Comparison of ENCODE assay signal across 16 mouse cellular contexts in genomic region chr9:34155240-34156019, GRCm38 (mm10).
A peak's percentile ranks its signal among the peaks of the same experiment; 100 is the strongest.
DNase-seq lines count a peak whose midpoint lies in the region; ATAC-seq and TF ChIP-seq lines count a peak whose summit lies in the region.
"Had no signal": no experiment of that assay in that cellular context is flagged by ENCODE, and none has a peak within 500 bp of the region (broad histone marks: within the 10 kb centered on the region; RNA-seq: fewer than 3 reads in every experiment).

No protein-coding gene starts in this region.

- peak; percentile 56; the same call in 1 of the 2 replicates for ATAC-seq in hindbrain, postnatal 0 days
- peak; percentile 59 for ATAC-seq in neural tube, embryonic 15.5 days (ENCODE audit: low FRiP score)
- no peak for ATAC-seq in kidney, embryonic 15.5 days (replicated peaks; ENCODE audit: low FRiP score)
- ATAC-seq: liver, embryonic 12.5 days; lung, postnatal 0 days; Patski had no signal

- H3K4me3 ChIP-seq in hindbrain, embryonic 10.5 days: no peak overlapping the region
- H3K4me3 ChIP-seq in hindbrain, postnatal 0 days (ENCODE audit: low read length): no peak overlapping the region
- H3K4me3 ChIP-seq in neural tube, embryonic 15.5 days (replicated peaks): no peak overlapping the region
- H3K4me3 ChIP-seq in kidney, embryonic 15.5 days (replicated peaks): no peak overlapping the region
- H3K4me3 ChIP-seq: heart, embryonic 13.5 days; liver, embryonic 12.5 days had no signal

- H3K4me2 ChIP-seq in hindbrain, postnatal 0 days (ENCODE audit: low read depth, low read length): no peak overlapping the region
- H3K4me2 ChIP-seq in neural tube, embryonic 15.5 days: no peak overlapping the region
- no peak overlapping the region for H3K4me2 ChIP-seq in kidney, embryonic 15.5 days
- H3K4me2 ChIP-seq: heart, embryonic 13.5 days; liver, embryonic 12.5 days had no signal

- H3K27ac ChIP-seq in hindbrain, embryonic 10.5 days: peak overlapping the region; percentile 5; the same call in 1 of the 2 replicates
- no peak overlapping the region for H3K27ac ChIP-seq in hindbrain, postnatal 0 days
- 0 out of 2 replicates have a peak overlapping the region, but pooled peaks have one; percentile 5 for H3K27ac ChIP-seq in neural tube, embryonic 15.5 days (replicated peaks)
- no peak overlapping the region for H3K27ac ChIP-seq in kidney, embryonic 15.5 days
- H3K27ac ChIP-seq: heart, embryonic 13.5 days; liver, embryonic 12.5 days had no signal

- H3K36me3 ChIP-seq in hindbrain, embryonic 10.5 days: no peaks in the 10 kb centered on the region
- no peaks in the 10 kb centered on the region for H3K36me3 ChIP-seq in hindbrain, postnatal 0 days (ENCODE audit: insufficient read depth, low read length)
- no peaks in the 10 kb centered on the region for H3K36me3 ChIP-seq in neural tube, embryonic 15.5 days
- H3K36me3 ChIP-seq in kidney, embryonic 15.5 days: no peaks in the 10 kb centered on the region
- H3K36me3 ChIP-seq: heart, embryonic 13.5 days; liver, embryonic 12.5 days had no signal

- H3K27me3 ChIP-seq in hindbrain, embryonic 10.5 days (ENCODE audit: insufficient read depth, poor library complexity, severe bottlenecking): no peaks in the 10 kb centered on the region
- H3K27me3 ChIP-seq in hindbrain, postnatal 0 days (ENCODE audit: insufficient read depth, low read length): no peaks in the 10 kb centered on the region
- no peaks in the 10 kb centered on the region for H3K27me3 ChIP-seq in neural tube, embryonic 15.5 days (replicated peaks)
- no peaks in the 10 kb centered on the region for H3K27me3 ChIP-seq in kidney, embryonic 15.5 days
- H3K27me3 ChIP-seq: heart, embryonic 13.5 days; liver, embryonic 12.5 days; Patski had no signal

- 0 out of 2 replicates have a peak, but pooled peaks cover 4% of the 10 kb centered on the region for H3K4me1 ChIP-seq in hindbrain, embryonic 10.5 days (replicated peaks)
- H3K4me1 ChIP-seq in hindbrain, postnatal 0 days (ENCODE audit: insufficient read depth, low read length): no peaks in the 10 kb centered on the region; the same call in 1 of the 2 replicates
- peaks cover 9% of the 10 kb centered on the region; the same call in 1 of the 2 replicates for H3K4me1 ChIP-seq in neural tube, embryonic 15.5 days
- peaks cover 5% of the 10 kb centered on the region; the same call in 1 of the 2 replicates for H3K4me1 ChIP-seq in kidney, embryonic 15.5 days
- H3K4me1 ChIP-seq: heart, embryonic 13.5 days; liver, embryonic 12.5 days had no signal

- peak; percentile 18 for DNase-seq in left cerebral cortex, postnatal 4 days
- no peak for DNase-seq in left cerebral cortex, adult 8-10 months (ENCODE audit: low spot score in 2 of 2)
- no peak for DNase-seq in hindbrain, embryonic 10.5 days (ENCODE audit: low spot score)
- peak; percentile 14 for DNase-seq in hindbrain, postnatal 0 days (ENCODE audit: low spot score)
- no peak for DNase-seq in testis, postnatal 10 days (ENCODE audit: low spot score)
- DNase-seq: adrenal gland, adult 8-10 months; embryo, embryonic 11 days; kidney, postnatal 10 days; right cerebral cortex, postnatal 4 days; thymus, postnatal 36 days had no signal

- intact Hi-C loops in left cerebral cortex, postnatal 4 days (cut with DNase I): no loop called here

- H3K9ac ChIP-seq in hindbrain, postnatal 0 days (replicated peaks; ENCODE audit: low read length): no peak overlapping the region
- H3K9ac ChIP-seq in neural tube, embryonic 15.5 days (replicated peaks): no peak overlapping the region
- no peak overlapping the region for H3K9ac ChIP-seq in kidney, embryonic 15.5 days
- H3K9ac ChIP-seq: heart, embryonic 13.5 days; liver, embryonic 12.5 days had no signal

- H3K9me3 ChIP-seq in hindbrain, embryonic 10.5 days: no peaks in the 10 kb centered on the region
- no peaks in the 10 kb centered on the region for H3K9me3 ChIP-seq in hindbrain, postnatal 0 days (ENCODE audit: low read length)
- H3K9me3 ChIP-seq in neural tube, embryonic 15.5 days (replicated peaks): no peaks in the 10 kb centered on the region
- no peaks in the 10 kb centered on the region for H3K9me3 ChIP-seq in kidney, embryonic 15.5 days (replicated peaks)
- H3K9me3 ChIP-seq: heart, embryonic 13.5 days; liver, embryonic 12.5 days had no signal

- WGBS in hindbrain, embryonic 10.5 days: 76% methylated on average over 11 of the region's 11 CpGs
- WGBS in hindbrain, postnatal 0 days: 54% methylated on average over 11 of the region's 11 CpGs
- WGBS in neural tube, embryonic 15.5 days: 39% methylated on average over 11 of the region's 11 CpGs
- 52% methylated on average over 11 of the region's 11 CpGs for WGBS in kidney, embryonic 15.5 days

- no peak for TF ChIP-seq CTCF in hindbrain, postnatal 0 days (IDR thresholded peaks at IDR 0.05; ENCODE audit: low read depth)

Comparison
In these comparisons a context has a peak if more than half of its experiments do, and no peak if none do; other contexts are left out.
1. DNase-seq: peak in left cerebral cortex, postnatal 4 days (single experiment) and hindbrain, postnatal 0 days (single experiment); none in left cerebral cortex, adult 8-10 months (0 of 2), hindbrain, embryonic 10.5 days (single experiment) and testis, postnatal 10 days (single experiment).
2. H3K27ac ChIP-seq: peak in hindbrain, embryonic 10.5 days (single experiment) and neural tube, embryonic 15.5 days (single experiment); none in hindbrain, postnatal 0 days (single experiment) and kidney, embryonic 15.5 days (single experiment).